Mouse (Mus musculus): ENCODE measurements around the gene Wdr45b. TPM values are rescaled to one million over a fixed set of nuclear protein-coding genes. Genes with fewer than 3 reads are reported as not detected.
A peak's percentile ranks its signal among the peaks of the same experiment; 100 is the strongest.

The Wdr45b gene
- polyA plus RNA-seq (2015; fragmentation: Nextera tagmentation; extraction: Ambion mirVana) = 98.3 and 102 TPM in 2 replicates

DNA sequence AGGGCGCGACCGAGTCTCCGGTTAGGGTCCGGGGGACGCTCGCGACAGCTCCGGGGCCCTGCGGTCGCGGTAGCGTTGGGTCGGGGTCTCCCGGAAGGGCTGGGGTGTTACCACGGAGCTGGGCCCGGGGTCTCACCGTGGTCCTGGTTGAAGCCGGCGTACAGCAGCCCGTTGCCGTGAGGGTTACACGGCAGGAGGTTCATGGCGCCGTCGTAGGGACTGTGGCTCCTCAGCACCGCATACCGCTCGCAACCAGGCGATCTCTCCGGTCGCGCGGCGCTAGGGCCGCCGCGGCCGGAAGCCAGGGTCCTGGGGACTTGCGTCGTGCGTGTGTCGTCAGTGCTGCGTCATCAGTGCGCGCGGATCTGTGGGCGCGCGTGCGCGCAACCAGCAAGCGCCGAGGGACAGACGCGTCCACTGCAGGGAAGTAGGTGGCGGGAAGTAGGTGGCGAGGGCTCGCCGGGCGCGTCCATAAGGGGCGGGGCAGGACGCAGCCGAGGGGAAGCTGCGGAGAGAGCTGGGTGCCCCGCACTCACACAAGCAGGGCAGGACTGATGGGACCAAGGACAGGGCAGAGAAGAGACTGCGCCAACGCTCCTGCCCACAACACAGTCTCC, at the start of gene Wdr45b:
TSS of gene Wdr45b (minus strand) at position 355 of the 617 bp plus-strand sequence.
- Histone ChIP-seq H3K27me3 (no peaks in the 10 kb centered on the region), H3K27ac (peak within 1 kb of the TSS; percentile 91), H3K9me3 (no peaks in the 10 kb centered on the region), H3K4me3 (peak within 1 kb of the TSS; percentile 96), H3K4me1 (peaks cover 20% of the 10 kb centered on the region), H3K36me3 (peaks cover 14% of the 10 kb centered on the region), H3K4me2 (peak within 1 kb of the TSS; percentile 92), H3K9ac (peak within 1 kb of the TSS; percentile 96)
- under 1% methylated on average over 61 of the region's 69 CpGs for WGBS
- peak; percentile 91 for ATAC-seq (ENCODE audit: insufficient number of reproducible peaks, insufficient read depth, low FRiP score, low TSS enrichment, low read depth)

DNA sequence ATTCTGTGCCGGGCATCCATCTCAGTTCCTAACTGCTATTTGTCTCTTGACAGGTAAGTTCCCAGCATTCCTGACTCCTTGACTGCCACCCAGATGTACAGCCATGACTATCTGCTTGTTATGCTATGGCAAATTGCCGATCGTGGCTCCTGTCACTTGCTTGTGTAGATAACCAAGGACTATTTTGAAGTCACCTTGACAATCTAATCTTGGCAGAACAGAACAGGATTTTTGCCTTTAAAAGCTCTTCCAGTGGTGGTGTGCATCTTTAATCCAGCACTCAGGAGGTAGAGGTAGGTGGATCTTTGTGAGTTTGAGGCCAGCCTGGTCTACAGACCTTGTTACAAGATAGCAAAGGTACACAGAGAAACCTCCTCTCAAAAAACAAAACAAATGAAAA, 38.2 kb upstream of the Wdr45b start:
- Histone ChIP-seq H3K9me3 (no peaks in the 10 kb centered on the region), H3K4me3 (no peak overlapping the region), H3K4me1 (peaks cover 12% of the 10 kb centered on the region), H3K27ac (no peak overlapping the region), H3K36me3 (no peaks in the 10 kb centered on the region), H3K9ac (no peak overlapping the region), H3K27me3 (0 out of 2 replicates have a peak, but pooled peaks cover 3% of the 10 kb centered on the region), H3K4me2 (no peak overlapping the region)
- WGBS = 91% methylated on average over 3 of the region's 3 CpGs
- no peak for ATAC-seq (ENCODE audit: insufficient number of reproducible peaks, insufficient read depth, low FRiP score, low TSS enrichment, low read depth)

DNA sequence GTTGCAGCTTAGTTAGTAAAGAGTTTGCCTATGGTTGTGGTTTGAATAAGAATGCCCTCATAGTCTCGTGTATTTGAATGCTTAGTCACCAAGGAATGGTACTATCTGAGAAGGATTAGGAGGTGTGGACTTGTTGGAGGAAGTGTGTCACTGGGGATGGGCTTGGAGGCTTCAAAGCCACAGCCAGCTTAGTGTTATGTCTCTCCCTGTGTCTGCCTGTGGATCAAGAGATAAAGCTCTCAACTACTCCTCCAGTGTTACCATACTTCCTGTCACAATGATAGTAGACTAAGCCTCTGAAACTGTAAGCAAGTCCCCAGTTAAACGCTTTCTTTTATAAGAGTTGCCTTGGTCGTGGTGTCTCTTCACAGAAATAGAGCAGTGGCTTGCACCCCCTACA, 36.5 kb upstream of the Wdr45b start:
- no peak for ATAC-seq (ENCODE audit: insufficient number of reproducible peaks, insufficient read depth, low FRiP score, low TSS enrichment, low read depth)
- 67% methylated on average over 3 of the region's 3 CpGs for WGBS
- Histone ChIP-seq H3K27ac (no peak overlapping the region), H3K4me2 (no peak overlapping the region), H3K4me3 (no peak overlapping the region), H3K9ac (no peak overlapping the region), H3K4me1 (peaks cover 16% of the 10 kb centered on the region), H3K27me3 (peaks cover 12% of the 10 kb centered on the region), H3K9me3 (no peaks in the 10 kb centered on the region), H3K36me3 (no peaks in the 10 kb centered on the region)

DNA sequence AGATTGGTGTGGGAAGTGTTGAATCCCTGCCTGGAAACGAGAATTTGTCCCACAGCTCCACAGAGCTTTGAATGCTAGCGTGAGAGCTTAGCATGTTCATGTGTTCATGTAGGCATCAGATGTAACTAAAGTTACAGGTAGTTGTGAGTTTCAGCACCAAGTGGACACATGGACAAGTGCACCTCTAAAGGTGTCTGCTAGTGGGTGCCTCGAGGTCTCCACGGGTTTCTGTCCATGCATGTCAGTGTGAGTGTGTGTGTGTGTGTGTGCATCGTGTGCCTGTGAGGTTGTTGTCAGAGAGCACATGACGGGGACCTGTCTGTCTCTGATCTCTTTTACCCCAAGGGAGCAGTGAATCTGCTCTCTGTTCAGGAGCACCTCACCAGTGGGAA, 34.3 kb upstream of the Wdr45b start:
- no peaks in the 10 kb centered on the region for H3K36me3 ChIP-seq
- H3K9me3 ChIP-seq = no peaks in the 10 kb centered on the region
- H3K4me1 ChIP-seq = peaks cover 13% of the 10 kb centered on the region
- peak; percentile 1; the same call in 1 of the 2 replicates for ATAC-seq (ENCODE audit: insufficient number of reproducible peaks, insufficient read depth, low FRiP score, low TSS enrichment, low read depth)
- H3K27me3 ChIP-seq = peaks cover 12% of the 10 kb centered on the region
- H3K4me2 ChIP-seq = peak overlapping the region; percentile 93
- H3K9ac ChIP-seq = peak overlapping the region; percentile 44; the same call in 1 of the 2 replicates
- 12% methylated on average over 6 of the region's 6 CpGs for WGBS
- no peak overlapping the region for H3K27ac ChIP-seq
- peak overlapping the region; percentile 69 for H3K4me3 ChIP-seq

DNA sequence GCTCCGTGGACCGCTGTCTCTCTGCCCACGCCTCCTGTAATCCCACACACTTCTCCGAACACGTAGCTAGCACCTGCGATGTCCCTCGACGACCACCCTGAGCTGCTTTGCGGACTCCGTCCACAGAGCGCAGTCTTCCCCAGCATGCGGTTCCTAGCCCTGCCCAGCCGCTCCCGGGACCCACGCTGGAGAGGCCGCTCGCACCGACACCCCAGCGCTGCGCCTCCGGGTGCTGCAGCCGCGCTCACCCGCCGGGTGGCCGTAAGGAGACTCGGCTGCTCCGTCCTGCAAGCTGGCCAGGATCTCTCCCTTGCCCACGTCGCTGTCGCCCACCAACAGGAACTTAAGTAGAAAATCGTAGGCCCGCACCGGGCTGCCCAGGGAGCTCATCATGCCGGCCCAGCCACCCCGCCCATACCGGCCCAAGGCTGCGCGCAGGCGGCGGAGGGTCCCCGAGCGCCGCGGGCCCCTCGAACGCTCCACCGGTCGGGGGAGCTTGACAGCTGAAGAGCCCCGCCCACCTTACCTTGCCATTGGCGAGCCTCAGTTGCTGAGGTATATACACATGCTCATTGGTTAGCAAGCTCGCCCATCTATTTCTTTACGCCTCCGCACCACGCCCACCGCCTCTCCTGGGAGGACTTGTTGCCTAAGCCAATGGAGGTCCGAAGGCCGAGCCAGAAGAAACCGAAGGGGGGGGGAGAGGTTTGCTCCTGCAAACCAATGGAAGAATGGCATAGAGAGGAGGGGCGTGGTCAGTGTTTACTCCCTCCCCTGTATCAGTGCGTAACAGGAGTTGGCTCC, 33.7 kb upstream of the Wdr45b start, which contains the start of gene Rab40b:
TSS of gene Rab40b (minus strand) at position 502 of the 804 bp plus-strand sequence.
- Histone ChIP-seq H3K4me1 (peaks cover 13% of the 10 kb centered on the region), H3K4me3 (peak within 1 kb of the TSS; percentile 69), H3K9me3 (no peaks in the 10 kb centered on the region), H3K27ac (peak within 1 kb of the TSS; percentile 41), H3K9ac (peak within 1 kb of the TSS; percentile 79), H3K4me2 (peak within 1 kb of the TSS; percentile 93), H3K36me3 (no peaks in the 10 kb centered on the region), H3K27me3 (peaks cover 12% of the 10 kb centered on the region)
- WGBS = 1% methylated on average over 61 of the region's 61 CpGs
- peak; percentile 98 for ATAC-seq (ENCODE audit: insufficient number of reproducible peaks, insufficient read depth, low FRiP score, low TSS enrichment, low read depth)

DNA sequence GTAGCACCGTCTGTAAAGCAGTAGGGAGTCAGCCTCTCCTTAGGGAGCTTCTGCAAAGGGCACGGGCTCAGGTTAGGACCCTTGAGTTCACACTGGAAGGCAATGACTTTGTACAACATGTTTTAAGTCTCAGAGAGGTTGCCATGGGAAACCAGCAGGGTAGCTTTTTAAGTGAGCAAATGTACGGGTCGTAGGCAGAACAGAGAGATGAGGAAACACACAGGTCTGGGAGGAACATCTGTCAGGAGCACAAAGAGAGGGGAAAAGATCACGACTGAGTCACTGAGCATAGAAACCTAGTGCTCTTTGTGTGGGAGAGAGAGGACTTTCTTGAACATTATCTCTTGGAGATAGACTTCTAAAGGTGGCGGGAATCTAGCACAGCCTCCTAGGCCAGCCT, 26.0 kb upstream of the Wdr45b start:
- no peak for ATAC-seq (ENCODE audit: insufficient number of reproducible peaks, insufficient read depth, low FRiP score, low TSS enrichment, low read depth)
- no peaks in the 10 kb centered on the region for H3K36me3 ChIP-seq
- WGBS = 69% methylated on average over 6 of the region's 6 CpGs
- no peak overlapping the region for H3K4me3 ChIP-seq
- H3K4me1 ChIP-seq = no peaks in the 10 kb centered on the region
- H3K27me3 ChIP-seq = no peaks in the 10 kb centered on the region
- H3K4me2 ChIP-seq = no peak overlapping the region
- no peaks in the 10 kb centered on the region for H3K9me3 ChIP-seq
- no peak overlapping the region for H3K9ac ChIP-seq
- no peak overlapping the region for H3K27ac ChIP-seq

DNA sequence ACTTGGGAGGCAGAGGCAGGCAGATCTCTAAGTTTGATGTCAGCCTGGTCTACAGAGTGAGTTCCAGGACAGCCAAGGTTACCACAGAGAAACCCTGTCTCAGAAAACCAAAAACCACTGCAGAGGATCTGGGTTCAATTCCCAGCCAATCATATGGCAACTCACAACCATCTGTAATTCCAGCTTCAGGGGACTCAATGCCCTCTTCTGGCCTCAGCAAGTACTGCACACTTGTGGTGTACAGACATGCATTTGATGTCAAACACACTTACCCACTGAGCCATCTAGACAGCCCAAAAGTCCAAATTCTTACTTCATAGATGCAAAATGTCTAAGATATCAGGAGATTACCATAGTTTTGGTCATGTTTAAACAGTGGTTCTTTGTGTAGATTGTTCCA, 24.4 kb upstream of the Wdr45b start:
- Histone ChIP-seq H3K36me3 (no peaks in the 10 kb centered on the region), H3K4me3 (no peak overlapping the region), H3K27me3 (no peaks in the 10 kb centered on the region), H3K9me3 (no peaks in the 10 kb centered on the region), H3K27ac (no peak overlapping the region), H3K4me1 (no peaks in the 10 kb centered on the region), H3K9ac (no peak overlapping the region), H3K4me2 (no peak overlapping the region)
- no peak for ATAC-seq (ENCODE audit: insufficient number of reproducible peaks, insufficient read depth, low FRiP score, low TSS enrichment, low read depth)

DNA sequence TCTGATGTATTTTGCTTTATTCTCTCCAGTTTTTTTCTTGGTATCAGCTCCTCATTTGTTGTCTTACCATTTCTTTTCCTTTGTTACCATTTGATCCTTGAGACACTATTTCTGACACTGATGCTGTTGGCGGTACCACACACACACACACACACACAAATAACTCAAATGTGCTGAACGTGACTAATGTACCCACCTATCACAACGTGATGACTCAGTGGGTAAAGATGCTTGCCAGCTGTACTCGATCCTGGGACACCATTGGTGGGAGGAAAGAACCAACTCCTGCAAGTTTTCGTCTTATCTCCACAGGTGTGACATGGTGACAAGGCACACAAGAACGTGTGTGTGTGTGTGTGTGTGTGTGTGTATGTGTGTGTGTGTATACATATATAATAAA, 19.1 kb upstream of the Wdr45b start:
- Histone ChIP-seq H3K9ac (no peak overlapping the region), H3K9me3 (no peaks in the 10 kb centered on the region), H3K4me3 (no peak overlapping the region), H3K4me2 (no peak overlapping the region), H3K27ac (no peak overlapping the region), H3K4me1 (no peaks in the 10 kb centered on the region), H3K27me3 (no peaks in the 10 kb centered on the region), H3K36me3 (no peaks in the 10 kb centered on the region)
- 70% methylated on average over 6 of the region's 6 CpGs for WGBS
- no peak for ATAC-seq (ENCODE audit: insufficient number of reproducible peaks, insufficient read depth, low FRiP score, low TSS enrichment, low read depth)

DNA sequence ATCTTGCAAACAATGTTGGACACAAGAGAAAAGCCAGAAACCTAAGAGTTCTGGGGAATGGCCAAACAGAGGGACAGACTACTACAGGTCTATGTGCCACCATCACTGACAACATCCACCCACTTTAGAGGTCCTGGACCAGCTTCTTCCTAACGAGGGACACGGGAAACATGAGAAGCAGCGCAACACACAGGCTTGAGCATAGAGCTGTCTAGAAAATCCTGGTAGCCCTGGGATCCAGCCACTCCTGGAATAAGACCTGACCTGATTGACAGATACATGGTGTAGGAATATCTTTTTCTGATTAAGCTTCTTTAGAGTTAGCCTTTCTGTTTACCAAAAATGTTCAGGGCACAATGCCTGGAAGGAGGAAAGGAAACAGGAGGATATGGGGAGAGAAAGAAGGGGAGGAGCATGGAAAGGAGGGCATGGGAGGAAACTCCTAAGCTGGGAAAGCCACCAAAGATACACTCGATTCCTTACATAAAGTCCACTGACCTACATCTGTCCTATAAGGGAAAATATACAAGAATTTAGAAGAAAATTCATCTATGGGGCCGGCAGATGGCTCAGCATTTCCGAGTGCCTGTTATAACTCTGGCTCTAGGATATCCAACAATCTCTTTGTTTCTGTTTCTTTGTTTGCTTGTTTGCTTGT, 16.2 kb upstream of the Wdr45b start:
- Histone ChIP-seq H3K4me1 (peaks cover 14% of the 10 kb centered on the region), H3K4me2 (no peak overlapping the region), H3K9me3 (no peaks in the 10 kb centered on the region), H3K4me3 (no peak overlapping the region), H3K36me3 (no peaks in the 10 kb centered on the region), H3K27ac (no peak overlapping the region), H3K27me3 (no peaks in the 10 kb centered on the region), H3K9ac (no peak overlapping the region)
- no peak for ATAC-seq (ENCODE audit: insufficient number of reproducible peaks, insufficient read depth, low FRiP score, low TSS enrichment, low read depth)
- WGBS = 77% methylated on average over 6 of the region's 6 CpGs

DNA sequence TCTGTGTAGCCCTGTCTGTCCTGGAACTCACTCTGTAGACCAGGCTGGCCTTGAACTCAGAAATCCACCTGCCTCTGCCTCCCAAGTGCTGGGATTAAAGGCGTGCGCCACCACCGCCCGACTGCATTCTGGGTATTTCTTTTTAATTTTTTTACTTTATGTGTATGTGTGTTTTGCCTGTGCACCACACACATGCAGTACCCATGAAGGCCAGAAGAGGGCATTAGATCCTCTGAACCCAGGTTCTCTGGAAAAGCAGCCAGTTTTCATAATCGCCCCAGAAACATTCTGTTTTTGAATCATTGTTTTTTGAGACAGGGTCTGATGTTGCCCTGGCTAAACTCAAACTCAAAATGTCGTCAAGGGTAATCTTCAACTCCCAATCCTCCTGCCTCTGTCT, 15.4 kb upstream of the Wdr45b start:
- H3K4me1 ChIP-seq = peaks cover 14% of the 10 kb centered on the region
- ATAC-seq (ENCODE audit: insufficient number of reproducible peaks, insufficient read depth, low FRiP score, low TSS enrichment, low read depth) = no peak
- H3K4me2 ChIP-seq = no peak overlapping the region
- H3K36me3 ChIP-seq = no peaks in the 10 kb centered on the region
- H3K27ac ChIP-seq = no peak overlapping the region
- 67% methylated on average over 6 of the region's 6 CpGs for WGBS
- no peak overlapping the region for H3K9ac ChIP-seq
- no peaks in the 10 kb centered on the region for H3K9me3 ChIP-seq
- H3K4me3 ChIP-seq = no peak overlapping the region
- H3K27me3 ChIP-seq = no peaks in the 10 kb centered on the region

DNA sequence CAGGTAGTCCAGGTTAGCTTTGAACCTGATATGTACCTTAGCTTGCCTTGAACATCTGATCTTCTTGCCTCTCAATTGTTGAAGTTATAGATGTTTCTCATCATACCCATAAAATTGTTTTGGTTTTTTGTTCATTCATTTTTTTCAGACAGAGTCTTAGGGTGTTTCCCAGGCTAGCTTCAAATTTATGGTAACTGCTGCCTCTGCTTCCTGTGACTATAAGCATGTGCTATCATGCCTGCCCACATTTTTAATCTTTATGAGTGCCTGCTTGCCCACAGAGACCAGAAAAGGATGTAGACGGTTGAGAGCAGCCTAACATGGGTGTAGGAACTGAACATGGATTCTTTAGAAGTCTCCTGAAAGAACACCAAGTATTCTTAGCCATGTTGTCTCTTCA, 14.5 kb upstream of the Wdr45b start:
- Histone ChIP-seq H3K4me2 (no peak overlapping the region), H3K9ac (no peak overlapping the region), H3K4me1 (peaks cover 14% of the 10 kb centered on the region), H3K27ac (no peak overlapping the region), H3K27me3 (no peaks in the 10 kb centered on the region), H3K9me3 (no peaks in the 10 kb centered on the region), H3K36me3 (no peaks in the 10 kb centered on the region), H3K4me3 (no peak overlapping the region)
- ATAC-seq (ENCODE audit: insufficient number of reproducible peaks, insufficient read depth, low FRiP score, low TSS enrichment, low read depth) = no peak
- 76% methylated on average over 1 of the region's 1 CpGs for WGBS
